Mouse (Mus musculus) intestine, embryonic 16.5 days (tissue): Measurements from ENCODE around the gene Fkbp8. TPM values are rescaled to one million over a fixed set of nuclear protein-coding genes. Genes with fewer than 3 reads are reported as not detected.

Experiments used
- ATAC-seq: fragments of 200-750 bp; cut with Nextera tagmentation; 2 replicates; pipeline ENCODE4 v1.8.0; 2017; ENCODE audit warnings: moderate TSS enrichment, moderate library complexity
- H3K27ac ChIP-seq: fragments of 300-500 bp; sonication (generic); 2 replicates; pipeline ENCODE4 v1.5.1; 2014; ENCODE audit warnings: mild to moderate bottlenecking, low read length
- H3K27me3 ChIP-seq: fragments of 300-500 bp; sonication (generic); replicated peaks from 2 replicates; pipeline ENCODE4 v1.6.1; 2014; ENCODE audit warnings: low read length, control low read depth, mixed read lengths; ENCODE audit not compliant: control insufficient read depth, insufficient read depth
- H3K36me3 ChIP-seq: fragments of 300-500 bp; sonication (generic); 2 replicates; pipeline ENCODE4 v1.6.1; 2014; ENCODE audit warnings: low read length, control low read depth; ENCODE audit not compliant: control insufficient read depth, insufficient read depth
- H3K4me1 ChIP-seq: fragments of 300-500 bp; sonication (generic); 2 replicates; pipeline ENCODE4 v1.6.1; 2014; ENCODE audit warnings: low read length, control low read depth, mixed read lengths; ENCODE audit not compliant: control insufficient read depth, insufficient read depth
- H3K4me2 ChIP-seq: fragments of 300-500 bp; sonication (generic); 2 replicates; pipeline ENCODE4 v1.6.1; 2014; ENCODE audit warnings: low read depth, low read length, control low read depth
- H3K4me3 ChIP-seq: fragments of 300-500 bp; sonication (generic); 2 replicates; pipeline ENCODE4 v1.5.1; 2014; ENCODE audit warnings: mild to moderate bottlenecking, low read length
- H3K9ac ChIP-seq: fragments of 300-500 bp; sonication (generic); 2 replicates; pipeline ENCODE4 v1.6.1; 2014; ENCODE audit warnings: low read depth, low read length
- H3K9me3 ChIP-seq: fragments of 300-500 bp; sonication (generic); 2 replicates; pipeline ENCODE4 v1.6.1; 2016; ENCODE audit warnings: low read length, control low read depth; ENCODE audit not compliant: control insufficient read depth
- WGBS: fragments of 180-500 bp; shearing (Covaris S2); extraction: QIAGEN DNeasy Blood & Tissue Kit; methylation state at CpG from one replicate; pipeline ENCODE4 v1.1.7; 2014; 5-methylcytosine and 5-hydroxymethylcytosine counted together
- polyA plus RNA-seq: library from polyadenylated mRNA; unstranded; fragments of >200 nt; fragmentation: Nextera tagmentation; extraction: Ambion mirVana; gene quantifications from 2 replicates; pipeline ENCODE4 v1.2.1, GENCODE M21; 2015

The Fkbp8 gene
- polyA plus RNA-seq, 1 experiment from 2014 or later, result 328 TPM

DNA sequence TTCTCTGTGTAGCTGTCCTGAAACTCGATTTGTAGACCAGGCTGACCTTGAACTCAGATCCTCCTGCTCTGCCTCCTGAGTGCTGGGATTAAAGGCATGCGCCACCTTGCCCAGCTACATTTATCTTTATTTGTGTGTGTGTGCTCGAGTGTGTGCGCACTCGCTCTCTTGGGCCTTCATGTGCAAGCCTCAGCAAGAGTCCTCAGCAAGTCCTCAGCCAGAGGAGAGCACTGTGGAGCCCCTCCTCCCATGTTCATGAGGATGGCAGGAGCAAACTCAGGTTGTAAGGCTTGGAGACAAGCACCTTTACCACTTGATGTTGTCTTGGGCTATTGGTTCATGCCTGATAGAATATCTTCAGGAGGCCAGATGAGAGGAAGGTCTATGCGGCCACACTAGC, 20.2 kb downstream of the Fkbp8 start:
- Histone ChIP-seq H3K27me3 (no peaks in the 10 kb centered on the region), H3K4me1 (peaks cover 23% of the 10 kb centered on the region), H3K4me3 (no peak overlapping the region), H3K9ac (no peak overlapping the region), H3K27ac (no peak overlapping the region), H3K9me3 (no peaks in the 10 kb centered on the region), H3K4me2 (no peak overlapping the region), H3K36me3 (no peaks in the 10 kb centered on the region)
- ATAC-seq, result no peak
- 85% methylated on average over 6 of the region's 6 CpGs for WGBS

DNA sequence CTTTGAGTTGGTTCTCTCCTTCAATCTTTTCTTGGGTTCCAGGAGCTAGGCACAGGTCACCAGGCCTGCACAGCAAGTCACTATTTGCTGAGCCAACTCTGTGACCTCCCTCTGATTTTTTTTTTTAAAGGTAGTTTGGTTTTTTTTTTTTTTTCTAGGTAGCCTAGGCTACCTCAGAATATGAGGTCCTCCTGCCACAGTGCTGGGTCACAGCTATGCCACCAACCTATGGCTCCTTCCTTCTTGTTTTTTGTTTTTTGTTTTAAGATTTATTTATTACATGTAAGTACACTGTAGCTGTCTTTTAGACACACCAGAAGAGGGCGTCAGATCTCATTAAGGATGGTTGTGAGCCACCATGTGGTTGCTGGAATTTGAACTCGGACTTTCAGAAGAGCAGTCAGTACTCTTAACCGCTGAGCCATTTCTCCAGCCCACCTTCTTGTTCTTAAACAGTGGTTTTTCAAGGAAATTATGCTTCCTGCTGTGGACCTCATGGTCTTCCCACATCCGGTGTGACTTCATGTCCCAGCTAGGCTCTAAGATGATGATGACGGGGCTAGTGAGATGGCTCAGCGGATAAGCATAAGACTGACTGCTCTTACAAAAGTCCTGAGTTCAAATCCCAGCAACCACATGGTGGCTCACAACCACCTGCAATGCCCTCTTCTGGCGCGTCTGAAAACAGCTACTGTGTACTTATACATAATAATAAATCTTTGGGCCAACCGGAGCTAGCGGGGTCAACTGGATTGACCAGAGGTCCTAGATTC, 22.1 kb downstream of the Fkbp8 start:
- Histone ChIP-seq H3K9ac (no peak overlapping the region), H3K4me2 (no peak overlapping the region), H3K9me3 (no peaks in the 10 kb centered on the region), H3K27ac (no peak overlapping the region), H3K36me3 (no peaks in the 10 kb centered on the region), H3K27me3 (no peaks in the 10 kb centered on the region), H3K4me1 (peaks cover 22% of the 10 kb centered on the region), H3K4me3 (no peak overlapping the region)
- no peak for ATAC-seq
- WGBS, result 91% methylated on average over 10 of the region's 10 CpGs

DNA sequence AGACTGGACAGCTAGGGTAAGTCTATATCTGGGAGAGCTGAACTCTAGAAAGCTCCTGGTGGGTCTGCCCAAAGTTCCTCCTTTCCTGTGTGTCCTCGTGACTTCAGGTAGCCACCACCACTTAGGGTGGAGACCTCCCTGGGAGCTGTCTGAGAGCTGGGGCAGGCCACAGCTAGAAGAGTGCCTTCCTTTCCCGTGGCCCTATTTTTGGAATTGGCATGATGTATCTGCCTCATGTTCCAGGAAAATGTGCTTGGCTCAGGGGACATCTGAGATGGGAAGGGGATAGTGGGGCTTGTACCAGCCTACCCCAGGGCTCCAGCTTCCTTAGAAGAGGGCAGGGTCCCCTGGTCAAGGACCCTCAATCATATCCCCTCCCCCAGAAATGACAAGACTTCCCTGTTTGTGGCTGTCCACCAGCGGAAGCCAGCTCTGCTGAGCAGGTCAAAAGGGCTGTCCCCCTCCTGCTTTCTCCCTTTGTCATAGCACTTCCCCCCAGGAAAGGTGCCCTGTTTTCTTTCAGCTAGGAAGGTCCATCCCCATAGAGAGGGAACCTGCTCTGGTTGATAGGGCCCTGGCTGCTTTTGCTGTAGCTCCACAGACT, 24.1 kb downstream of the Fkbp8 start:
- no peaks in the 10 kb centered on the region for H3K27me3 ChIP-seq
- 69% methylated on average over 3 of the region's 3 CpGs for WGBS
- no peak overlapping the region for H3K9ac ChIP-seq
- H3K4me2 ChIP-seq, result no peak overlapping the region
- no peaks in the 10 kb centered on the region for H3K36me3 ChIP-seq
- H3K9me3 ChIP-seq, result no peaks in the 10 kb centered on the region
- peaks cover 27% of the 10 kb centered on the region for H3K4me1 ChIP-seq
- H3K27ac ChIP-seq, result no peak overlapping the region
- H3K4me3 ChIP-seq, result no peak overlapping the region
- no peak for ATAC-seq

DNA sequence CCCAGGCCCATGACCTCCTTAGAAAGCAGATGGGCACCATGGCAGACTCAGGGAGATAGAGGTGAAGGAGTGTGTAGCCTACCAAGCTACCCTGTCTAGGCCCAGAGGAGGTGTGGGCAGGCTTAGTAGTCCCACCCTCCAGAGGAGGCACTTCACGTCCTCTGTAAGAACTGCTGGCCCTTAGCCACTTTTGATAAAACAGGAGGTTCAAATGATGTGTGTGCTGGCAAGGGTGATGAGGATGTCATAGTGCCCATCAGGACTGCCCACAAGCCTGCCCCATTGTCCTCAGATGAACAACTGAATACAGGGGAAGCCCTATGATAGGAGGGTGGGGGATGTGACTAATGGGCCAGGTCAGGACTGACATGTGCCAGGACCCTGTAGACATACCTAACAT, 25.3 kb downstream of the Fkbp8 start:
- Histone ChIP-seq H3K4me1 (peaks cover 24% of the 10 kb centered on the region), H3K36me3 (no peaks in the 10 kb centered on the region), H3K27ac (no peak overlapping the region), H3K4me2 (no peak overlapping the region), H3K4me3 (no peak overlapping the region), H3K9ac (no peak overlapping the region), H3K9me3 (no peaks in the 10 kb centered on the region), H3K27me3 (no peaks in the 10 kb centered on the region)
- WGBS, result 31% methylated on average over 1 of the region's 1 CpGs
- no peak for ATAC-seq

DNA sequence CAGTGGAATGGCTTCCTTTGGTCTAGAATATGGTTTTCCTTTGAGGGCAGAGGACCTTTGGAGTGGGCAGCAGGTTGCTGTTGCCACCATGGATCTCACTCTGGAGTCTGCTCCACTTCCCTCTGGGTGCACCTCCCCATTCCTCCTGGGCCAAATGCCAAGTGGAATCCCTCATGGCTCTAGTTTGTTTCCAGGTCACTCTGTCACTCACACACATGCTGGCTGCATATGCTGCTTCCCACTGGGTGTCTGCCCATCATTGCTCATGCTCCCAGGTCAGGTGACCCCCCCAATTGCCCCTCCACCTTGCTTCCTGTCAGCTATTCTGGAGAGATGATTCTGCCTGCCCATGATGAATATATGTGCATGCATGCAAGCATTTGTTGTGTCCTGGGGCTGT, 26.2 kb downstream of the Fkbp8 start:
- Histone ChIP-seq H3K4me1 (peaks cover 21% of the 10 kb centered on the region), H3K9me3 (no peaks in the 10 kb centered on the region), H3K27ac (0 out of 2 replicates have a peak overlapping the region, but pooled peaks have one; percentile 16), H3K9ac (no peak overlapping the region), H3K27me3 (no peaks in the 10 kb centered on the region), H3K4me2 (no peak overlapping the region), H3K4me3 (no peak overlapping the region), H3K36me3 (no peaks in the 10 kb centered on the region)
- ATAC-seq, result no peak

DNA sequence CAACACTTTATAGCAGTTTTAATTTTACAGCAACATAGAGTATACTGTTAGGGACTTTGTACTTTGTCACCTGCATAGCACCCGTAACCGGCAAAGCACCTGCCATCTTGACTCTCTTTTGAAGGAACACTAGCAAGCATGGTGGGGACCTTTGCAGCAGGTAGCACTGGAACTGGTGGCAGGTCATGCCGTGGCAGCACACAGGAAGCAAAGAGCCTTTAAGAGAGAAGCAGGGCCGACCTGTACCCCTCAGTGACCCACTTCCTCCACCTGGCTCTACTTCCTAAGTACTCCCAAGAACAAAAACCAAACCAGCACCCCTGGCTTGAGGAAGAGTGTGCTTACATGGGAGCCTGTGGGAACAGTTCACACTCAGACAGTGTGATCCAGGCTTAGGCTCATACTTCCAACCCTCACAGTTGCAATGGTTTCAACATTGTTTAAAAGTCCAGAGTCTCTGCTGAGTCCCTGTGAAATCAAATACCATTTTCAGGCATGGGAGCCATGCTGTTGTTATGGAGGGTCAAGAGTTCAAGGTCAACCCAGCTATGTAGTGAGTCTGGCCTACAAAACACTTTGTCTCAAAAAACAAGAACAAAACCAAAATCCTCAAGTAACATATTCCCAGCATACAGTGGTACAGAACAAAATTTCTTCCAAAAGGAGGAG, 27.7 kb downstream of the Fkbp8 start:
- Histone ChIP-seq H3K27me3 (no peaks in the 10 kb centered on the region), H3K27ac (0 out of 2 replicates have a peak overlapping the region, but pooled peaks have one; percentile 10), H3K4me3 (no peak overlapping the region), H3K4me1 (peaks cover 26% of the 10 kb centered on the region), H3K4me2 (no peak overlapping the region), H3K9ac (no peak overlapping the region), H3K9me3 (no peaks in the 10 kb centered on the region), H3K36me3 (no peaks in the 10 kb centered on the region)
- 73% methylated on average over 4 of the region's 4 CpGs for WGBS
- ATAC-seq, result peak; percentile 23; the same call in 1 of the 2 replicates

DNA sequence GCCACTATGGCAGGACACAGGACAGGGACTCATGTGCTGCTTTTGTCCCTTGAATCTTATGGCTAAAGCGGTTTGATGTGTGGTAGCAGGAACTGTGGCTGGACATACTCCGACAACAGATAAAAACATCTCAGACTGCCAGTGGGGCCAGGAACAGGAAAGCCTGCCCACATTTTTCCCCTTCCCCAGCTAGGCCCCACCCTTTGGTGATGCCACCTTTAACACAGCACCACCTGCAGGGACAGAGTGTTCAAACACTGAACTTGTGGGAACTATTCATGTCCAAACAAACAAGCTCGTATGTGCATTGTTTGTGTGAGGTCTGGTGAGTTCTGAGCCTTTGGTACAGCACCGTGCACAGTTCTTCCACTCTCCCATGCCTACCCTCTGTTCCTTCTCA, 30.8 kb downstream of the Fkbp8 start:
- no peak overlapping the region for H3K4me2 ChIP-seq
- ATAC-seq, result no peak
- no peak overlapping the region for H3K27ac ChIP-seq
- WGBS, result 65% methylated on average over 4 of the region's 4 CpGs
- H3K9me3 ChIP-seq, result no peaks in the 10 kb centered on the region
- no peak overlapping the region for H3K9ac ChIP-seq
- H3K36me3 ChIP-seq, result no peaks in the 10 kb centered on the region
- H3K4me1 ChIP-seq, result peaks cover 36% of the 10 kb centered on the region
- no peak overlapping the region for H3K4me3 ChIP-seq
- H3K27me3 ChIP-seq, result no peaks in the 10 kb centered on the region

DNA sequence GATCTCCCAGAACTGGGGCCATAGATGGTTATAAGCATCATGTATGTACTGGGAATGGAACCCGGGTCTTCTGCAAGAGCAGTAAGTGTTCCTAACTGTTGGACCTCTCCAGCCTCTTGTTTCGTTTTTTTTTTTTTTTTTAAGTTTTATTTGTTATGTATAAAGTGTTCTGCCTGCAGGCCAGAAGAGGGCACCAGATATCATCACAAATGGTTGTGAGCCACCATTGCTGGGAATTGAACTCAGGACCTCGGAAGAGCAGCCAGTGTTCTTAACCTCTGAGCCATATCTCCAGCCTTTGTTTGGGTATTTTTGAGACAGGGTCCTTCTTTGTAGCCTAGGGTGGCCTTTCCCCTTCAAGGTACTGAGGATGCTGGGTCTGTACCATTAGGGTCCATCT, 31.5 kb downstream of the Fkbp8 start:
- H3K9me3 ChIP-seq, result no peaks in the 10 kb centered on the region
- no peaks in the 10 kb centered on the region for H3K27me3 ChIP-seq
- no peak for ATAC-seq
- H3K4me3 ChIP-seq, result no peak overlapping the region
- WGBS, result 76% methylated on average over 3 of the region's 3 CpGs
- no peak overlapping the region for H3K27ac ChIP-seq
- no peak overlapping the region for H3K4me2 ChIP-seq
- H3K9ac ChIP-seq, result no peak overlapping the region
- no peaks in the 10 kb centered on the region for H3K36me3 ChIP-seq
- H3K4me1 ChIP-seq, result peaks cover 29% of the 10 kb centered on the region

DNA sequence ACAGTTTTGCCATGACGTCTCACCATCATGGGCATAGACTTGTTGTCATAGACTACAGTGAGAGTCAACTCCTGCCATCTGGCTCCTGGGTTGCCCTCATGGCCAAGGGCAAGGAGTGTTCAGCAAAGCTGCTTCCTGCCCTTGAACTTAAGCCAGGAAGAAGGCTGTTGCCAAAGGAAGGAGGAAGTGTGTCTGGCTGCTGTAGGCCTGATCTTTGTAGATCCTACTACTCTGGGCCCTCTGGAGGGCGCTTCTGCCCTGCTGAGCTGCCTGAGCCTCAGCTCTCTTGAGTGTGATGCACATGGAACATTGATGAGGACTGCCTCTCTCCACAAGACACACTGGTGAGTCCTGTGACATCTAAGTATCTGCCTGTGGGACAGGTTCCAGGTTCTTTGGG, 32.6 kb downstream of the Fkbp8 start:
- H3K4me1 ChIP-seq, result peaks cover 26% of the 10 kb centered on the region
- peak; percentile 17; the same call in 1 of the 2 replicates for ATAC-seq
- H3K27me3 ChIP-seq, result no peaks in the 10 kb centered on the region
- no peak overlapping the region for H3K27ac ChIP-seq
- no peak overlapping the region for H3K4me3 ChIP-seq
- no peaks in the 10 kb centered on the region for H3K9me3 ChIP-seq
- H3K36me3 ChIP-seq, result no peaks in the 10 kb centered on the region
- no peak overlapping the region for H3K9ac ChIP-seq
- 85% methylated on average over 2 of the region's 2 CpGs for WGBS
- H3K4me2 ChIP-seq, result no peak overlapping the region
